Mouse (Mus musculus) erythroblast, embryonic 14.5 days (primary cell): ENCODE data around the gene Rhbdf1. TPM values are rescaled to one million over a fixed set of nuclear protein-coding genes. Genes with fewer than 3 reads are reported as not detected.

Experiments used
- H3K27me3 ChIP-seq: 2 replicates; pipeline ENCODE4 v1.6.1; 2012; ENCODE audit warnings: inconsistent platforms; ENCODE audit not compliant: control insufficient read depth
- H3K36me3 ChIP-seq: 2 replicates; pipeline ENCODE4 v1.6.1; 2012; ENCODE audit warnings: mild to moderate bottlenecking, inconsistent platforms; ENCODE audit not compliant: control insufficient read depth
- H3K4me1 ChIP-seq: 2 replicates; pipeline ENCODE4 v1.6.1; 2012; ENCODE audit warnings: inconsistent platforms; ENCODE audit not compliant: control insufficient read depth
- H3K4me3 ChIP-seq: replicated peaks from 2 replicates; pipeline ENCODE3; 2012; ENCODE audit warnings: moderate library complexity, mild to moderate bottlenecking, inconsistent platforms
- H3K9me3 ChIP-seq: 2 replicates; pipeline ENCODE4 v1.6.1; 2012; ENCODE audit warnings: low read length, inconsistent platforms, mixed read lengths; ENCODE audit not compliant: control insufficient read depth
- GATA1 ChIP-seq: IDR thresholded peaks from 2 replicates; pipeline ENCODE4 v1.6.1; 2012; ENCODE audit warnings: low read length, inconsistent platforms, mixed read lengths
- TAL1 ChIP-seq: IDR thresholded peaks from 3 replicates; pipeline ENCODE4 v1.6.1; 2012; ENCODE audit warnings: low read length, inconsistent platforms, mixed read lengths
- polyA plus RNA-seq: library from polyadenylated mRNA; stranded (reverse); fragments of >175 nt; gene quantifications from 2 replicates; pipeline ENCODE4 v1.2.3, GENCODE M21; 2012

Rhbdf1 gene
- 0.44 and 0.77 TPM in 2 replicates for polyA plus RNA-seq

DNA sequence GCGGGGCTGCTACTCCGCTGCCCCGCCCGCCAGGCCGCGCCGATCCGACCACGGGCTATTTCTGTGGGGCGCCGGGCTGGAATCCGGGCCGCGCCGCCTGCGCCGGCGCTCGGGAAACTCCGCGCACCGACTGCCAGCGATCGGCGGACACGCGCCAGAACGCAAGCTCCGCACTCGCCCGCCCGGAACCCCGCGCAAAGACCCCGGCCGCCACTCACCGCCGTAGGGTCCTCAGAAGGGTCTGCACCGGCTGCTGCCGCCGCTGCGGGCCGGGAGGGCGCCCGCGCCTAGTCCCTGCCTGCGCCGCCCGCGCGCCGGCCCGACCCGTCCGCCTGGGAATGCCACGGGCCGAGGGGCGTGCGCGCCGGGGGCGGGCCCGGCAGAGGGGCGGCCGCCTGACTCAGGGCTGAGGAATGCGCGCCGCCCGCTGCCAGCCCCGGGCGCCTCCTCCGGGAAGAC lies at the start of gene Rhbdf1:
Gene Rhbdf1 (minus strand): TSS at position 350 of the 459 bp plus-strand sequence.
- Histone ChIP-seq H3K4me3 (peak within 1 kb of the TSS; percentile 59), H3K9me3 (peaks cover 26% of the 10 kb centered on the region), H3K4me1 (peaks cover 65% of the 10 kb centered on the region), H3K36me3 (no peaks in the 10 kb centered on the region; the same call in 1 of the 2 replicates), H3K27me3 (peaks cover 87% of the 10 kb centered on the region)
- TF ChIP-seq TAL1 (no peak), GATA1 (no peak)

DNA sequence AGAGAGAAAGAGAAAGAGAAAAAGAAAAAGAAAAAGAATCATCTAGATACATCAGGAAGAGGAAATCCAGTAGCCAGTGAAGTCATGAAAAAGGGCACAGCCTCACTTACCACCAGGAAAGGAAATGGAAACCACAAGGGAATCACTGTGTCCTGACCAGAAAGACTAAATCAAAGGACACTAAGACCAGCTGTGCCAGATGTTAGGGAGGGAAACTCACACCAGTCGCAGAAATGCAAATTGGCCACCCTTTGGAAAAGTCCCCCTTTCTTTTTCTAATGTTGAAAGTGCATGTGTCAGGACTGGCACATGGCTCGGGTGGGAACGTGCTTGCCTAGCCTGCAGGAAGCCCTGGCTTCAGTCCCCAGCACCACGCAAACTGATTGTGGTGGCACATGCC lies 49.1 kb upstream of the Rhbdf1 start:
- H3K4me3 ChIP-seq, result no peak overlapping the region
- H3K27me3 ChIP-seq, result peaks cover under 1% of the 10 kb centered on the region; the same call in 1 of the 2 replicates
- TF ChIP-seq GATA1, result no peak
- no peak for TF ChIP-seq TAL1
- H3K4me1 ChIP-seq, result peaks cover 90% of the 10 kb centered on the region
- no peaks in the 10 kb centered on the region for H3K9me3 ChIP-seq
- H3K36me3 ChIP-seq, result peaks cover 33% of the 10 kb centered on the region

DNA sequence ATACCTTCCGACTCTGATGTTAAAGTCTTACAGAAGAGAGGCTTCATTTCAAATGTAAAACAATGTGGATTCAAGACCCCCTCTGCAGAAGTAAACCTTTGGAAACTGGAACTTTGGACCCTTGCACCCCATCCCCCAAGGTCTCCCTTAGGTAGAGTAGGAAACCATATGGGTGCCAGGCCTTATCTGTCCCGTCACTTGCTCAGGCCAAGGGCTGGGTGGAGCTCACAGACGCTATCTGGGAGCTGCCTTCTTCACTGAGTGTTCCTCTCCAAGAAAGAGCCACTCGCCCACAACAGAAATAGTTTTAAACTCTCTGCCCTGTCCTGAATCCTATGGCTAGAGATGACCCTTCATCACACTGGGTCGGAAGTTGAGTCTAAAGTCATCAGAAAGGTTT lies 46.9 kb upstream of the Rhbdf1 start:
- TF ChIP-seq GATA1 (peak; percentile 97), TAL1 (peak; percentile 91)
- Histone ChIP-seq H3K27me3 (no peaks in the 10 kb centered on the region), H3K36me3 (peaks cover 48% of the 10 kb centered on the region), H3K4me3 (peak overlapping the region; percentile 83), H3K9me3 (no peaks in the 10 kb centered on the region), H3K4me1 (peaks cover 94% of the 10 kb centered on the region)

DNA sequence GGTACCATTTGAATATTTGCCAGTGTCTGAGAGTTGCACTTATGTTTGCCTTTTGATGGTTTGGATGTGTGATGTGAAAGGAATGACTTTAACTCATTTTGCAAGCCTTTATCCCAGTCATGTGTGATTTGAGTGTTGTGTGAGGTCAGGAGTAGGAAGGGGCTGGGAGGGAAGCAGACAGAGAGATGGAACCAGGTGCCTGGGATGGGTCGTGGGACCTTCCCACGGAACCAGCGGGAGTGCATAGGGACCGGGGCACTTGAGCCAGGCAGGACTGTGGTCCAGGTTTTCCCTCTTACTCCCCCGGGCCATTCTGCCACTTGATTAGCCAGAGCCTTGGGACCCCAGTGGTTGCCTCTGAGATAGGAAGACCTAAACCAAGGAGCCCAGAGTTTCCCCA lies 45.9 kb upstream of the Rhbdf1 start:
- Histone ChIP-seq H3K36me3 (peaks cover 58% of the 10 kb centered on the region), H3K4me1 (peaks cover 98% of the 10 kb centered on the region), H3K4me3 (peak overlapping the region; percentile 83), H3K9me3 (no peaks in the 10 kb centered on the region), H3K27me3 (no peaks in the 10 kb centered on the region)
- TF ChIP-seq TAL1 (no peak), GATA1 (no peak)

DNA sequence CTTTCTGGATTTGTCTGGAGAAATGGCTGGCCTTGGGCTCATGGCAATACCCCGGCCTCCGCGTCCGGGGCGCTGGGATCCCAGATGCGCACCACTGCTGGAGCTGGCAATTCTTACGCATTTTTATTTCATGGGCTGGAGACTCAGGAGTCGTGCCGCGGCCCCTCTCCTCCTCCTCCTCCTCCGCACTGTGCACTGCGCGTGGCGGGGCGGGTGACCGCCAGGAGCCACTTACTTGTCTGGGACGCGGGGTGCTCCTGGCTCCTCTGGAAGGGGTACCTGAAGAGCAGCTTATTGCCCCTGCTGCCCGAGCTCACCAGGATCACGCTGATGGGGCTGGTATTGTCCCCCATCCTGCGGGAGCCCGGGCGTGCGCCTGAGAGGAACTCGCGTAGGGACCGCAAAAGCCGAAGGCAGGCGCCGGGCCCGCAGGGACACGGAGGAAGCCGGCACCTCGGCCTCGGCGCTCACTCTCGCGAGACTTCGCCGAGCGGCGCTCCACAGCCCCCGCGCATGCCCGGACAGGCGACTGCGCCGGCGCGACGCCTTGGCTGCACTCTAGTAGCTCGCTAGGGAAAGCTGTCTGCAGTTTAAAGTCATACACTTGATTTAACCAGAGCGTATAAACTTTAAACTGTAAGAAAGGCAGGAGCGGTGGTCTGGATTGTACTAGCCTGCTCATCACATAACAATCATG lies 45.2 kb upstream of the Rhbdf1 start, which contains the start of gene Nprl3:
Gene Nprl3 (minus strand): TSS at position 520 of the 697 bp plus-strand sequence.
- no peak for TF ChIP-seq TAL1
- no peak for TF ChIP-seq GATA1
- Histone ChIP-seq H3K36me3 (peaks cover 64% of the 10 kb centered on the region), H3K9me3 (no peaks in the 10 kb centered on the region), H3K27me3 (no peaks in the 10 kb centered on the region), H3K4me3 (peak within 1 kb of the TSS; percentile 83), H3K4me1 (peaks cover 98% of the 10 kb centered on the region)

DNA sequence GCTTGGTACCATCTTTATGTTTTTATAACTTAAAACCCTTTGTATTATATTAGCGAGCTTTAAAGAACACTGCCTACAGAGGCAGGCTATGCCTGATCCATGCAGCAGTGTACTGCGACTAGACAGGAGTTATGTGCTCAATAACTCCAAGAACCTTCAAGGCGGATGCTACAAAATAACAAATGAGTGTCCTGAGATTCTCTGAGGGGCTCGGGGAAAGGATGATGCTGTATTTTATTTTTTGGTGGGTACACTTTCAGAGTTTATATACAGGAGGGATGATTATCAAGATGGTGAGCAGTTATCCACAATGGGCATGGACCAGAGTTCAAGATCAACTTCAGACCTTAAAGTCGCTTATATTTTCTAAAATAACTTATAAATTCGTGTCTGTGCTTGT lies 44.7 kb upstream of the Rhbdf1 start:
- Histone ChIP-seq H3K4me3 (peak overlapping the region; percentile 83), H3K27me3 (no peaks in the 10 kb centered on the region), H3K9me3 (no peaks in the 10 kb centered on the region), H3K36me3 (peaks cover 70% of the 10 kb centered on the region), H3K4me1 (peaks cover 98% of the 10 kb centered on the region)
- TF ChIP-seq TAL1 (no peak), GATA1 (no peak)

DNA sequence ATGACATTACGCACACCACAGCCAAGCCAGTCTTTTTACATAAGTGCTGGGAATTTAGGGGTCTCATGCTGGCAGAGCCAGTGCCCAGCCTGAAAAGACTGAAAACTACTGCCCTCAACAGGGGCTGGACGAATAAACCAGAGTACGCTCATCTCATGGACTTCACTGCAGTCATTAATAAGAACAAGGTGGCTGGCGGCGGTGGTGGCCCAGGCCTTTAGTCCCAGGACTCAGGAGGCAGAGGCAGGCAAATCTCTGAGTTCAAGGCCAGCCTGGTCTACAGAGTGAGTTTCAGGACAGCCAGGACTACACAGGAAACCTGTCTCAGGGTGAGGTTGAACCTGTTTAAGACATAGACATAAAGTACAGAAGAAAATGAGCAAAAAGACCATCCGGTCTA lies 44.1 kb upstream of the Rhbdf1 start:
- Histone ChIP-seq H3K4me3 (peak overlapping the region; percentile 43), H3K4me1 (peaks cover 97% of the 10 kb centered on the region), H3K27me3 (no peaks in the 10 kb centered on the region), H3K9me3 (no peaks in the 10 kb centered on the region), H3K36me3 (peaks cover 70% of the 10 kb centered on the region)
- TF ChIP-seq TAL1 (no peak), GATA1 (no peak)

DNA sequence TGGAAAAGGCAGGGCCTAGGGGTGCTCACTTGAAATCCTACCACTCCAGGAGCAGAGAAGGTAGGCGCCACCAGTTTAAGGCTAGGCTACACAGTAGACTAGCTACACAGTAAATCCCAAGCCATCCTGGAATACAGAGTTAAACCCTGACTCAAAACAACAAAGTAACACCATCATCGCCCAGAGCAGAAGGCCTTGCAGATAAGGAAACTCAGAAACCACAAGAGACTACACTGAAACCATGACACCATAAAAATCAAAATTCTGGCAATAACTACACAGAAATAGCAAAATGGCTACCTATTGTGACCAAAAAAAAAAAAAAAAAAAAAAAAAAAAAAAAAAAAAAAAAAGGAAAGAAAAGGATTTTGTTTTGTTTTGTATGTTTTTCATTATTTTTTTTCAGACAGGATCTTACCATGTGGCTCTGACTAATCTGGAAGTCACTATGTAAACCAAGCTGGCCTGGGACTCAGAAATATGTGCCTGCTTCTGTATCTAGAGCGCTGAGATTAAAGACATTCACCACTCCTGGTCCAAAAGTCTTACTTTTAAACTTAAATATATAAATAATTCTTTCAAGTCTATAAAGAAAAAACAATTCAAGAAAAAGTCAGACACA lies 43.1 kb upstream of the Rhbdf1 start:
- H3K9me3 ChIP-seq, result no peaks in the 10 kb centered on the region
- H3K4me1 ChIP-seq, result peaks cover 98% of the 10 kb centered on the region
- peak overlapping the region; percentile 21 for H3K4me3 ChIP-seq
- H3K36me3 ChIP-seq, result peaks cover 75% of the 10 kb centered on the region
- TF ChIP-seq GATA1, result peak; percentile 86
- peak; percentile 87 for TF ChIP-seq TAL1
- no peaks in the 10 kb centered on the region for H3K27me3 ChIP-seq

DNA sequence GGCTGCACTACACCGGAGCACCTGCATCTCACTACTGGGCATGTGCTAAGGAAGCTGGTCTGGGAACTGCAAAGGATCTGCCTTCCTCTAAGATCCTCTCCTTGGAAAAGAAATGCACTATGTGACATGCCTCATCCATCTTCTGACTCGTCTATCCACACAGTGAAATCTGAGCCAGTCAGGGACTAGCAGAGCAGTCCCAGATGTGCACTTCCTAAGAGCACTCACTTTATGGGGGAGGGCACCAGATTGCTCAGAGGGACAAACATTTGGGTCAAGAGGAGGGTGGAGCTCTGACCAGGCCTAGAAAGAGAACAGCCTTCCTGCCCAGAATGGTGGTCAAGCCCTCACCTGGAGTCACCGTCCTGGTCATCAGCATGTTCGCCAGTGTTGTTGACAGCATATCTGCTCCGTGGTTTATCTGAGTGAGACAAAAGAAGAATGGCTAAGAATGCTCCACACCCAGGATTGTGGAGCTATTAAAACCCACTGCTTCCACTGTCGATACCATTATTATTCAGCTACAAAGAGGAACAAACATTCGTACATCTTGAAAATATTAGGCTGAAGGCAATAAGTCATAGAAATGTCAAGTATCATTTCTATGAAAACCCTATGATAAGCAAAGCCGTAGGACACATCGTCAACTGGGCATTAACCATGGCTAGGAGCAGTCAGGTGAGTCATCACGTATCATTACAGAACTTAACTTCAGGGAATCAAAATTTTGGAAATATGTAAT lies 40.7 kb upstream of the Rhbdf1 start:
- H3K9me3 ChIP-seq, result no peaks in the 10 kb centered on the region
- H3K36me3 ChIP-seq, result peaks cover 86% of the 10 kb centered on the region
- no peak for TF ChIP-seq TAL1
- no peak for TF ChIP-seq GATA1
- no peaks in the 10 kb centered on the region for H3K27me3 ChIP-seq
- H3K4me1 ChIP-seq, result peaks cover 95% of the 10 kb centered on the region
- H3K4me3 ChIP-seq, result no peak overlapping the region
